Mouse (Mus musculus): ENCODE measurements around the gene Plcb4. TPM values are rescaled to one million over a fixed set of nuclear protein-coding genes. Genes with fewer than 3 reads are reported as not detected.

Plcb4 gene
- polyA plus RNA-seq, 1 experiment from 2014 or later: 44.9 TPM

GRCm38 (mm10) chr2:135873146-135873545 is 214.3 kb downstream of the Plcb4 start:
- Histone ChIP-seq H3K27ac (replicated peaks in 1 of 2; ENCODE audit: control insufficient read depth in 1 of 2, insufficient read depth in 1 of 2, low read depth in 2 of 2, low read length in 2 of 2) (no peak overlapping the region), H3K27me3 (ENCODE audit: control insufficient read depth, insufficient read depth, low read length) (no peaks in the 10 kb centered on the region), H3K4me2 (ENCODE audit: low read length) (no peak overlapping the region), H3K9ac (ENCODE audit: low read length) (no peak overlapping the region), H3K36me3 (ENCODE audit: control insufficient read depth, insufficient read depth, low read length) (no peaks in the 10 kb centered on the region), H3K4me1 (ENCODE audit: control insufficient read depth in 2 of 2, insufficient read depth in 2 of 2, low read length in 2 of 2) (peaks cover 3 to 8% of the 10 kb centered on the region in 2 experiments; a peak in 3 of 4 replicates), H3K4me3 (ENCODE audit: control insufficient read depth in 1 of 2, insufficient read depth in 1 of 2, low read depth in 1 of 2, low read length in 2 of 2) (no peak overlapping the region), H3K9me3 (ENCODE audit: control insufficient read depth, low read length) (no peaks in the 10 kb centered on the region)
- no peak for ATAC-seq (ENCODE audit: insufficient number of reproducible peaks, insufficient read depth, low FRiP score, low read depth)
- 86% methylated on average over 9 of the region's 9 CpGs for WGBS

GRCm38 (mm10) chr2:135873761-135874160 is 214.9 kb downstream of the Plcb4 start:
- ATAC-seq (ENCODE audit: insufficient number of reproducible peaks, insufficient read depth, low FRiP score, low read depth): no peak
- no peak overlapping the region for H3K4me3 ChIP-seq (ENCODE audit: control insufficient read depth in 1 of 2, insufficient read depth in 1 of 2, low read depth in 1 of 2, low read length in 2 of 2)
- H3K4me2 ChIP-seq (ENCODE audit: low read length): no peak overlapping the region
- H3K27ac ChIP-seq (replicated peaks in 1 of 2; ENCODE audit: control insufficient read depth in 1 of 2, insufficient read depth in 1 of 2, low read depth in 2 of 2, low read length in 2 of 2): no peak overlapping the region
- 64% methylated on average over 2 of the region's 2 CpGs for WGBS
- no peaks in the 10 kb centered on the region for H3K36me3 ChIP-seq (ENCODE audit: control insufficient read depth, insufficient read depth, low read length)
- no peak overlapping the region for H3K9ac ChIP-seq (ENCODE audit: low read length)
- no peaks in the 10 kb centered on the region for H3K9me3 ChIP-seq (ENCODE audit: control insufficient read depth, low read length)
- peaks cover 3 to 8% of the 10 kb centered on the region in 2 experiments; a peak in 3 of 4 replicates for H3K4me1 ChIP-seq (ENCODE audit: control insufficient read depth in 2 of 2, insufficient read depth in 2 of 2, low read length in 2 of 2)
- no peaks in the 10 kb centered on the region for H3K27me3 ChIP-seq (ENCODE audit: control insufficient read depth, insufficient read depth, low read length)

- no peak for ATAC-seq (ENCODE audit: insufficient number of reproducible peaks, insufficient read depth, low FRiP score, low read depth)
- Histone ChIP-seq H3K36me3 (ENCODE audit: control insufficient read depth, insufficient read depth, low read length) (no peaks in the 10 kb centered on the region), H3K4me1 (ENCODE audit: control insufficient read depth in 2 of 2, insufficient read depth in 2 of 2, low read length in 2 of 2) (peaks cover 7 to 14% of the 10 kb centered on the region in 2 experiments), H3K9ac (ENCODE audit: low read length) (no peak overlapping the region), H3K4me3 (ENCODE audit: control insufficient read depth in 1 of 2, insufficient read depth in 1 of 2, low read depth in 1 of 2, low read length in 2 of 2) (no peak overlapping the region), H3K27me3 (ENCODE audit: control insufficient read depth, insufficient read depth, low read length) (no peaks in the 10 kb centered on the region), H3K4me2 (ENCODE audit: low read length) (no peak overlapping the region), H3K27ac (replicated peaks in 1 of 2; ENCODE audit: control insufficient read depth in 1 of 2, insufficient read depth in 1 of 2, low read depth in 2 of 2, low read length in 2 of 2) (no peak overlapping the region), H3K9me3 (ENCODE audit: control insufficient read depth, low read length) (no peaks in the 10 kb centered on the region)
- 79% methylated on average over 6 of the region's 6 CpGs for whole genome bisulfite sequencing
Measured at GRCm38 (mm10) chr2:135875549-135875948, 216.7 kb downstream of the Plcb4 start.

GRCm38 (mm10) chr2:135879356-135879755 is 220.5 kb downstream of the Plcb4 start:
- no peak overlapping the region for H3K9ac ChIP-seq (ENCODE audit: low read length)
- H3K4me2 ChIP-seq (ENCODE audit: low read length): no peak overlapping the region
- WGBS: 76% methylated on average over 7 of the region's 7 CpGs
- no peak for ATAC-seq (ENCODE audit: insufficient number of reproducible peaks, insufficient read depth, low FRiP score, low read depth)
- no peaks in the 10 kb centered on the region for H3K27me3 ChIP-seq (ENCODE audit: control insufficient read depth, insufficient read depth, low read length)
- H3K36me3 ChIP-seq (ENCODE audit: control insufficient read depth, insufficient read depth, low read length): no peaks in the 10 kb centered on the region
- peaks cover 7 to 15% of the 10 kb centered on the region in 2 experiments for H3K4me1 ChIP-seq (ENCODE audit: control insufficient read depth in 2 of 2, insufficient read depth in 2 of 2, low read length in 2 of 2)
- H3K4me3 ChIP-seq (ENCODE audit: control insufficient read depth in 1 of 2, insufficient read depth in 1 of 2, low read depth in 1 of 2, low read length in 2 of 2): no peak overlapping the region
- H3K9me3 ChIP-seq (ENCODE audit: control insufficient read depth, low read length): no peaks in the 10 kb centered on the region
- H3K27ac ChIP-seq (replicated peaks in 1 of 2; ENCODE audit: control insufficient read depth in 1 of 2, insufficient read depth in 1 of 2, low read depth in 2 of 2, low read length in 2 of 2): peak overlapping the region; percentile 49 to 57; a peak in 3 of 4 replicates

- ATAC-seq (ENCODE audit: insufficient number of reproducible peaks, insufficient read depth, low FRiP score, low read depth): no peak; the same call in 1 of the 2 replicates
- 39% methylated on average over 6 of the region's 6 CpGs for WGBS
- no peak overlapping the region for H3K4me3 ChIP-seq (ENCODE audit: control insufficient read depth in 1 of 2, insufficient read depth in 1 of 2, low read depth in 1 of 2, low read length in 2 of 2)
- H3K27me3 ChIP-seq (ENCODE audit: control insufficient read depth, insufficient read depth, low read length): no peaks in the 10 kb centered on the region
- H3K9ac ChIP-seq (ENCODE audit: low read length): no peak overlapping the region
- no peaks in the 10 kb centered on the region for H3K9me3 ChIP-seq (ENCODE audit: control insufficient read depth, low read length)
- H3K36me3 ChIP-seq (ENCODE audit: control insufficient read depth, insufficient read depth, low read length): no peaks in the 10 kb centered on the region
- peak overlapping the region; percentile 57 to 67 for H3K27ac ChIP-seq (replicated peaks in 1 of 2; ENCODE audit: control insufficient read depth in 1 of 2, insufficient read depth in 1 of 2, low read depth in 2 of 2, low read length in 2 of 2)
- H3K4me1 ChIP-seq (ENCODE audit: control insufficient read depth in 2 of 2, insufficient read depth in 2 of 2, low read length in 2 of 2): peaks cover 8 to 18% of the 10 kb centered on the region in 2 experiments
- no peak overlapping the region for H3K4me2 ChIP-seq (ENCODE audit: low read length)
Measured at GRCm38 (mm10) chr2:135880269-135880760, 221.5 kb downstream of the Plcb4 start.

GRCm38 (mm10) chr2:135883359-135883758 is 224.5 kb downstream of the Plcb4 start:
- no peak for ATAC-seq (ENCODE audit: insufficient number of reproducible peaks, insufficient read depth, low FRiP score, low read depth)
- 92% methylated on average over 4 of the region's 4 CpGs for WGBS

GRCm38 (mm10) chr2:135884534-135885180 is 225.8 kb downstream of the Plcb4 start:
- Histone ChIP-seq H3K9me3 (ENCODE audit: control insufficient read depth, low read length) (no peaks in the 10 kb centered on the region), H3K4me1 (ENCODE audit: control insufficient read depth in 2 of 2, insufficient read depth in 2 of 2, low read length in 2 of 2) (peaks cover 15 to 41% of the 10 kb centered on the region in 2 experiments), H3K9ac (ENCODE audit: low read length) (no peak overlapping the region), H3K4me3 (ENCODE audit: control insufficient read depth in 1 of 2, insufficient read depth in 1 of 2, low read depth in 1 of 2, low read length in 2 of 2) (no peak overlapping the region), H3K4me2 (ENCODE audit: low read length) (no peak overlapping the region), H3K36me3 (ENCODE audit: control insufficient read depth, insufficient read depth, low read length) (no peaks in the 10 kb centered on the region), H3K27me3 (ENCODE audit: control insufficient read depth, insufficient read depth, low read length) (no peaks in the 10 kb centered on the region), H3K27ac (replicated peaks in 1 of 2; ENCODE audit: control insufficient read depth in 1 of 2, insufficient read depth in 1 of 2, low read depth in 2 of 2, low read length in 2 of 2) (no peak overlapping the region)
- no peak for ATAC-seq (ENCODE audit: insufficient number of reproducible peaks, insufficient read depth, low FRiP score, low read depth)
- 83% methylated on average over 7 of the region's 7 CpGs for WGBS

More at GRCm38 (mm10) chr2:135883359-135883758, 224.5 kb downstream of the Plcb4 start:
- Histone ChIP-seq H3K27ac (replicated peaks in 1 of 2; ENCODE audit: control insufficient read depth in 1 of 2, insufficient read depth in 1 of 2, low read depth in 2 of 2, low read length in 2 of 2) (no peak overlapping the region), H3K9me3 (ENCODE audit: control insufficient read depth, low read length) (no peaks in the 10 kb centered on the region), H3K27me3 (ENCODE audit: control insufficient read depth, insufficient read depth, low read length) (no peaks in the 10 kb centered on the region), H3K4me1 (ENCODE audit: control insufficient read depth in 2 of 2, insufficient read depth in 2 of 2, low read length in 2 of 2) (peaks cover 14 to 41% of the 10 kb centered on the region in 2 experiments), H3K4me2 (ENCODE audit: low read length) (no peak overlapping the region), H3K9ac (ENCODE audit: low read length) (no peak overlapping the region), H3K36me3 (ENCODE audit: control insufficient read depth, insufficient read depth, low read length) (no peaks in the 10 kb centered on the region), H3K4me3 (ENCODE audit: control insufficient read depth in 1 of 2, insufficient read depth in 1 of 2, low read depth in 1 of 2, low read length in 2 of 2) (no peak overlapping the region)

All from heart, embryonic 14.5 days (tissue).